Mouse (Mus musculus) midbrain, postnatal 0 days (tissue): ENCODE measurements around the gene Sorl1. TPM values are rescaled to one million over a fixed set of nuclear protein-coding genes. Genes with fewer than 3 reads are reported as not detected.

Experiments used
- ATAC-seq: fragments of 200-750 bp; cut with Nextera tagmentation; 2 replicates; pipeline ENCODE4 v1.8.0; 2017; ENCODE audit warnings: moderate number of reproducible peaks, mild to moderate bottlenecking, moderate TSS enrichment, moderate library complexity; ENCODE audit not compliant: low FRiP score
- DNase-seq: peaks from one replicate; pipeline ENCODE4 v3.0.0-alpha.2; 2015; ENCODE audit warnings: low spot score
- H3K27ac ChIP-seq: fragments of 300-500 bp; sonication (generic); 2 replicates; pipeline ENCODE4 v1.5.1; 2014; ENCODE audit warnings: low read depth, mild to moderate bottlenecking, low read length, mixed read lengths
- H3K27me3 ChIP-seq: fragments of 300-500 bp; sonication (generic); 2 replicates; pipeline ENCODE4 v1.6.1; 2014; ENCODE audit warnings: low read length, control low read depth, mixed read lengths; ENCODE audit not compliant: insufficient read depth
- H3K36me3 ChIP-seq: fragments of 300-500 bp; sonication (generic); 2 replicates; pipeline ENCODE4 v1.6.1; 2014; ENCODE audit warnings: low read length, control low read depth, mixed read lengths; ENCODE audit not compliant: insufficient read depth
- H3K4me1 ChIP-seq: fragments of 300-500 bp; sonication (generic); 2 replicates; pipeline ENCODE4 v1.6.1; 2014; ENCODE audit warnings: mild to moderate bottlenecking, control low read depth, antibody characterized with exemption, low read length, mixed read lengths; ENCODE audit not compliant: insufficient read depth
- H3K4me2 ChIP-seq: fragments of 300-500 bp; sonication (generic); 2 replicates; pipeline ENCODE4 v1.6.1; 2014; ENCODE audit warnings: low read depth, mild to moderate bottlenecking, low read length, mixed read lengths; ENCODE audit not compliant: poor library complexity, severe bottlenecking
- H3K4me3 ChIP-seq: fragments of 300-500 bp; sonication (generic); 2 replicates; pipeline ENCODE4 v1.5.1; 2014; ENCODE audit warnings: low read depth, mild to moderate bottlenecking, low read length, moderate library complexity
- H3K9ac ChIP-seq: fragments of 300-500 bp; sonication (generic); replicated peaks from 2 replicates; pipeline ENCODE4 v1.6.1; 2014; ENCODE audit warnings: mild to moderate bottlenecking, low read length, moderate library complexity, mixed read lengths; ENCODE audit not compliant: poor library complexity, severe bottlenecking
- H3K9me3 ChIP-seq: fragments of 300-500 bp; sonication (generic); 2 replicates; pipeline ENCODE4 v1.6.1; 2016; ENCODE audit warnings: low read length, control low read depth
- CTCF ChIP-seq: IDR thresholded peaks from 2 replicates; pipeline ENCODE4 v1.5.1; 2016; ENCODE audit warnings: antibody characterized with exemption, mild to moderate bottlenecking
- WGBS: fragments of 180-500 bp; shearing (Covaris S2); extraction: QIAGEN DNeasy Blood & Tissue Kit; methylation state at CpG from one replicate; pipeline ENCODE4 v1.1.7; 2014; 5-methylcytosine and 5-hydroxymethylcytosine counted together
- polyA plus RNA-seq: library from polyadenylated mRNA; unstranded; fragments of >200 nt; fragmentation: Nextera tagmentation; extraction: Ambion mirVana; gene quantifications from 2 replicates; pipeline ENCODE4 v1.2.1, GENCODE M21; 2015
- total RNA-seq: library from RNA; depleted of rRNA; stranded (reverse); fragments of >200 nt; gene quantifications from 2 replicates; pipeline ENCODE4 v1.2.3, GENCODE M21; 2014

Gene Sorl1
- total and polyA plus RNA-seq, 2 experiments from 2014 or later = 7.1 to 24.8 TPM

DNA sequence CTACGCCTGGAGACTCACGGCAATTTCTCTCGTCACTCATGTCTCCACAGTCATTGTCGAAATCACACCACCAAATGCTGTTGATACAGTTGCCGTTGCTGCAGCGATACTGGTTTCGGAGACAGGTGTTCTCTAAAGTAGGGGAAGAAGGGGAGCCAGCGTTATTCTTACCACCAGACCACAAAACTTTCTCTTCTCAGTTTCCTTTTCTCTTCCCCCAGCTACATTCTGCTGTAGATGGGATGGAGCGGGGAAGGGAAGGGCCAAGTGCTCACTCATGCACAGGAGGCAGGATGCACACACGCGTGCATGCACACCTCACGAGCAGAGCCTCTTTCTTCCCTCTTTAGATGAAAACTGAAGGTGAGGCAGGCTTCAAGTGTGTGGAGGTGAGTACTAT lies 101.8 kb downstream of the Sorl1 start:
- Histone ChIP-seq H3K27me3 (no peaks in the 10 kb centered on the region), H3K4me3 (no peak overlapping the region), H3K4me2 (no peak overlapping the region), H3K27ac (no peak overlapping the region), H3K4me1 (no peaks in the 10 kb centered on the region), H3K9ac (no peak overlapping the region), H3K36me3 (peaks cover 8% of the 10 kb centered on the region), H3K9me3 (no peaks in the 10 kb centered on the region)
- WGBS = 94% methylated on average over 12 of the region's 12 CpGs
- ATAC-seq (no peak), DNase-seq (no peak)
- no peak for TF ChIP-seq CTCF

DNA sequence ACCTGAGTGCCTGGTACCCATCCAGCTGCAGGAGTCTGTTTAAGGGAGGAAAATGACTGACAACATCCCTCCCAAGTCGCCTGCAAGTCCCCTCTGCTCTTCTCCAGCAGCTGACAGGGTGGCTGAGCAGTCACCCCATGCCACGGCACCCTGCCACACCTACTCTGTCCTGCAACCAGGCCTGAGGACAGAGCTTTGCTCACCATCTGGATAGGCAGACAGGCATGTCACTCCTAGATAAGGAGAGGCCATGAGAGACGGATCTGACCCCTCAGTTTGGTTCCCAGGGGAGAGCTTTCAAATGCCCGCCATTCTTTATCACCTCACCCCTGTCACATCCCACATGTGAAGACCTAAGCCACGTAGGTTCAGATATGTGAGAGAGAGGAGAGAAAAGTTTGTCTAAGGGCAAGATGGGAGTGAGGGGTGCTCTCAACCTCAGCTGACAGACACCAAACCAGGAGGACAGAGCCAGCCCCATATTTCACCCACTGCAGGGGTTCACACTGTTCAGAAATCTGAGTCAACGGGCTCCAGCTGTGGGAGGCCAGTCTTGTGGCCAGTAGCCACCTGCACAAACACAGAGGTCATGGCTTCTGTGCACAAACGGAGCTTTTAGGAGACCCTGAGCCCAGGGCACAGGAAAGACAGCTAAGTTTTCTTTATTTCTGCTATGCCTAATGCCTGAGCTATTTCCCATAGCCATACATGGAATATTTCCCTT lies 104.6 kb downstream of the Sorl1 start:
- H3K4me3 ChIP-seq = no peak overlapping the region
- H3K27ac ChIP-seq = no peak overlapping the region
- no peak for DNase-seq
- TF ChIP-seq CTCF = no peak
- no peaks in the 10 kb centered on the region for H3K27me3 ChIP-seq
- H3K9ac ChIP-seq = no peak overlapping the region
- 57% methylated on average over 7 of the region's 7 CpGs for WGBS
- H3K36me3 ChIP-seq = peaks cover 11% of the 10 kb centered on the region
- H3K9me3 ChIP-seq = no peaks in the 10 kb centered on the region
- ATAC-seq = no peak
- H3K4me2 ChIP-seq = no peak overlapping the region
- no peaks in the 10 kb centered on the region for H3K4me1 ChIP-seq

DNA sequence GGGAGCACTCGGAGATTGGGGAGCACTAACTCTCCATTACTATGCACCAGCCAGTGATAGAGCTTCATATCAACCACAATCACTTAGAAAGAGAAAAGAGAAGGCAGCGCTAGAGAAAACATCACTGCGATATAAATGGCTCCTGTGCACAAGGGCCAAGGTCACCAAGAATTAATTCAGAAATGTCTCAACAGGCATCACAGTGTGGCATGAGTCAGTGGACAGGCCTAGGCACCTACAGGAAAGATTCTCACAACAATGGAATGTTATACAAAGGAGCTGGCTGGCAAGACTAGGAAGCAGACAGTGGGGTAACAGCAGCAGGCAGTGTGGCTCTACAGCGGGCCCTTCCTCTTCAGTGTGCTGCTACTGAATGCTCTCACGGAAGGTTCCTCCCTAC lies 115.6 kb downstream of the Sorl1 start:
- Histone ChIP-seq H3K27me3 (no peaks in the 10 kb centered on the region), H3K4me1 (no peaks in the 10 kb centered on the region), H3K36me3 (peaks cover 4% of the 10 kb centered on the region; the same call in 1 of the 2 replicates), H3K27ac (no peak overlapping the region), H3K4me3 (no peak overlapping the region), H3K9ac (no peak overlapping the region), H3K4me2 (no peak overlapping the region), H3K9me3 (no peaks in the 10 kb centered on the region)
- TF ChIP-seq CTCF = no peak
- 92% methylated on average over 5 of the region's 5 CpGs for WGBS
- DNase-seq (no peak), ATAC-seq (no peak)

DNA sequence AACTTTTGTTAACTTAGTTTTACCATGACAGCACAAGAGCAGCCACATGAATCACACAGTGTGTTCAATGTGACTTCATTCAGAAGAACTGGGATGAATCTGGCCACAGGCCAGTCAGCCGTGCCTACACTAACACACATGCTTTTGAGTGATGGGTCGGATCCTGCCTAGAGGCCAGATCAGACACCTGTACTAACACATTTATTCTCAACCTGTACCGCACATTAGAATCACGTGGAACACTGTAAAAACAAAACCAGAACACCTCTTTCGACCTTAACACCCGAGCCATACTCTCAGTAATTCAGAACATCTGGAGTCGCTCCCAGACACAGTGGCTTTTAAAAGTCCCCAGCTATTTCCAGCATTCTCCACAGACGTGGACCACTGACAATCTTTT lies 119.0 kb downstream of the Sorl1 start:
- H3K4me3 ChIP-seq = no peak overlapping the region
- ATAC-seq (no peak), DNase-seq (no peak)
- H3K36me3 ChIP-seq = peaks cover 16% of the 10 kb centered on the region
- no peak overlapping the region for H3K9ac ChIP-seq
- 80% methylated on average over 8 of the region's 8 CpGs for WGBS
- H3K9me3 ChIP-seq = no peaks in the 10 kb centered on the region
- H3K4me2 ChIP-seq = no peak overlapping the region
- H3K4me1 ChIP-seq = no peaks in the 10 kb centered on the region
- H3K27ac ChIP-seq = no peak overlapping the region
- H3K27me3 ChIP-seq = no peaks in the 10 kb centered on the region
- TF ChIP-seq CTCF = no peak

DNA sequence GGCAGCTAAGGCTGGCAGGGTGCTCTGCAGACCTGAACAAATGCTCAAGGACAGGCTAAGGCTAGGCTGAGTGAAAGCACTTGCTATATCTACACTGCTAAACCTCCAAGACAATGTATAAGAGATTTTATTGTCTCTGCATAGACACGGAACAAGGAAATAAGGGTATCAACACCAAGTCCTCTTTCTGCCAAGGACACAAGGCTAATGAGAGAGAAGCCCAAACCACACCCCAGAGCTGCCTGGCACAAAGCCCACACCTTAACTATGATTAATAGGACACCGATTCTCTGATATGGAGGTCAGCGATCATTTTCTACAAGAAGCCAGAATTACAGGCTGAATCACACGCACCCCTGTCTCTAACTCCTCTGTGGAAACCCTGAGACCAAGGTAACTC lies 120.0 kb downstream of the Sorl1 start:
- Histone ChIP-seq H3K4me1 (no peaks in the 10 kb centered on the region), H3K9me3 (no peaks in the 10 kb centered on the region), H3K27ac (no peak overlapping the region), H3K9ac (no peak overlapping the region), H3K27me3 (no peaks in the 10 kb centered on the region), H3K4me3 (no peak overlapping the region), H3K4me2 (no peak overlapping the region), H3K36me3 (peaks cover 16% of the 10 kb centered on the region)
- DNase-seq (no peak), ATAC-seq (no peak)
- TF ChIP-seq CTCF = no peak
- 90% methylated on average over 4 of the region's 4 CpGs for WGBS

DNA sequence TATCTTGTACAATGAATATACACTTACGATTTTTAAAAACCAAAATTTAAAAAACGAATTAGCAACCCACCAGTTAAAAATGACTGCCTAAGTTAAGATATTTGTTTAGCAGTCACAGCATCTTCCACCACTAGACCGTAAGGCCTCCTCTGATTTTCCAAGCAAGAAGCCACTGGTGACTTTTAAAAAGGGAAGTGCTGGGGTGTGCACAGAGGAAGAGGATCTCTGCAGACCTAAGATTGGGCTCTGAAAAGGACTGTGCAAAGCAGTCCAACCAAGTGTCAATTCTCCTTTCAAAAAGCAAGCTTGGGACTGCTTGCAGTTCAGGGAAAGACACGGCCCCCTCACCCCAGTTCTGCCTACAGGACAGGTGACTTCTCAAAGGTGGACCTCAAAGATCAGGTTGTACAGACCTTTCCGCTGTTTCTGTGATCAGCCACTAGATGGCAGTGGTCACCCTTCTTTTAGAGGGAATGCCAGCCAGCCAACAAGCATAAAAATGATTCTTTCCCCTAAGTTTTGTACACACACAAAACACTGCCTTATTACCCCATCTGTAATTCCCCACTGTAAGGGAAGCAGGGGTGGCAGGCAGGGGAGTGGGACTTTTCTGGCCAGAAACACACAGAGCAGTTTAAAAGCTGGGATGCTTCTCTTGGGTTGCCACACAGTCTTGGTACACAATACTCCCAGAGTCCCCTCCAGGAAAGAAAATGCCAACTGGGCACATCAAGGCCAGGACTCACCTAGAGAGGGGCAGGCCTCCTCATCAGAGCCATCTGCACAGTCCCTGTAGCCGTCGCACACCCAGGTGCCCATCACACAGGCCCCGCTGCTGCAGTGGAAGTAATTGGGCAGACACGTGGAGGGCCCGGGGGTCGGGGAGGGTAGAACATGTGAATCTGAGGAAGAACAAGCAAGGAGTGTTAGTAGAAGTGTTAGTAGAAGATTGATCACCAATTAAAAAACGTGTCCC lies 124.3 kb downstream of the Sorl1 start:
- WGBS = 67% methylated on average over 12 of the region's 12 CpGs
- DNase-seq = peak; percentile 81
- Histone ChIP-seq H3K4me3 (no peak overlapping the region), H3K27me3 (no peaks in the 10 kb centered on the region), H3K36me3 (peaks cover 18% of the 10 kb centered on the region), H3K27ac (no peak overlapping the region), H3K4me1 (no peaks in the 10 kb centered on the region), H3K9ac (no peak overlapping the region), H3K9me3 (no peaks in the 10 kb centered on the region), H3K4me2 (no peak overlapping the region)
- ATAC-seq = no peak
- TF ChIP-seq CTCF = peak; percentile 97
